Mouse (Mus musculus) ovary, postnatal 14 days (tissue): ENCODE results near the gene Vstm5.
"Not testable (repeated sequence)": the region's sequence is repeated elsewhere in the genome, so short reads cannot be mapped to it uniquely, and the experiment has no call there.

Experiments
- DNase-seq: peaks from one replicate; pipeline ENCODE4 v3.0.0; 2022; ENCODE audit warnings: low spot score

Gene Vstm5

GRCm38 (mm10) chr9:15263487-15263886 is 24.6 kb downstream of the Vstm5 start:
- no peak for DNase-seq

DNA sequence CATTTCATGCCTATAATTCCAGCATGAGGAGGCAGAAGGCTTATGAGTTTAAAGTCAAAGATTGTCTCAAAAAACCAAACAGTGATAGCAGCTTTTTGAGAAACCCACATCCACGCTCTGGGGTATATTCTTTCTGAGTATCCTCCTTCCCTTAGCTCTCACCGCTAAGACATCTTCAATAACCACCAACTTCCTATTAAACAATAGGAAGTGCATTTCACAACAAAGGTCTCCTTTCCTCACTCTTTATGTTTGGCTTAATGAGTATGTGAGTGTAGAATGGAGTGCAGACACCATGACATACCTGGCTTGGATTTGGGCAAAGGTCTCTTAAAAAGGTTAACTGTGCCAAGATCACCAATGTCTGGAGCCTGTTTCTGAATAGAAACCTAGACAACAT is 35.1 kb downstream of the Vstm5 start:
- no peak for DNase-seq

DNA sequence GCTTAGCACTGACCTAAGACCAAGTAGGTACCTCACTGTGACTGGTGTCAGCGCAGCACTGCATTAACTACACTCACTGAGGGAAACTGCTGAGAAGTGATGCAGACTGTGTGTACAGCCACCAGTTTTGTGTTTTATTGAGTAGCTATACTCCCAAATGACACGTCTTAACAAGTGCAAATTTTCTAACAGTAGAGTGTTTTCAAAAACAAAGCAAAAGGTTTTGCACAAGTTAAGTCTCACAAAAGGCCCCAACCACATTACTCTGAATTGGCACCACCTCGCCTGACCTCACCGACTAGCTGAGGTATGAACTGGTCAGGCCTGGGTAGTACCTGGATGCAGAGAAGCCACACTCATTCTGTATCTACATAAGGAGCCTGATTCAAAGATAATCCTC is 38.0 kb downstream of the Vstm5 start:
- DNase-seq: no peak

DNA sequence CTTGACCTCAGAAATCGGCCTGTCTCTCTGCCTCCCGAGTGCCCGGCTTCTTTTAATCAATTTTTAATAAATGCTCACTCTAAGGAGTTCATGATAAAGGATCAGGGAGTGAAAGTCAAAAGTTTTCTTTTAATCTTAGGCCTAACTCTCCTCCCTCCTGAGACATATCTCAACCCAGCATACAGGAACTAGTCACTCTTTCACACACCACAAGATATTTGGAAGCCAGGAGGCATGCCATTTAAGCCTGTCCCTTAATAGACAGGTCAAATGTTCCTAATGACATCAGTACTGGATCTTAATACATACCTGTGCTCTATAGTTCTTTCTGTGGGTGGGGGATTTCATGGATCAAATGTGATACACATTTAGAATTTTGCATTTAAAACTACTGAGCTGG is 39.5 kb downstream of the Vstm5 start:
- no peak for DNase-seq

GRCm38 (mm10) chr9:15279139-15279648 is 40.3 kb downstream of the Vstm5 start:
- no peak for DNase-seq

DNA sequence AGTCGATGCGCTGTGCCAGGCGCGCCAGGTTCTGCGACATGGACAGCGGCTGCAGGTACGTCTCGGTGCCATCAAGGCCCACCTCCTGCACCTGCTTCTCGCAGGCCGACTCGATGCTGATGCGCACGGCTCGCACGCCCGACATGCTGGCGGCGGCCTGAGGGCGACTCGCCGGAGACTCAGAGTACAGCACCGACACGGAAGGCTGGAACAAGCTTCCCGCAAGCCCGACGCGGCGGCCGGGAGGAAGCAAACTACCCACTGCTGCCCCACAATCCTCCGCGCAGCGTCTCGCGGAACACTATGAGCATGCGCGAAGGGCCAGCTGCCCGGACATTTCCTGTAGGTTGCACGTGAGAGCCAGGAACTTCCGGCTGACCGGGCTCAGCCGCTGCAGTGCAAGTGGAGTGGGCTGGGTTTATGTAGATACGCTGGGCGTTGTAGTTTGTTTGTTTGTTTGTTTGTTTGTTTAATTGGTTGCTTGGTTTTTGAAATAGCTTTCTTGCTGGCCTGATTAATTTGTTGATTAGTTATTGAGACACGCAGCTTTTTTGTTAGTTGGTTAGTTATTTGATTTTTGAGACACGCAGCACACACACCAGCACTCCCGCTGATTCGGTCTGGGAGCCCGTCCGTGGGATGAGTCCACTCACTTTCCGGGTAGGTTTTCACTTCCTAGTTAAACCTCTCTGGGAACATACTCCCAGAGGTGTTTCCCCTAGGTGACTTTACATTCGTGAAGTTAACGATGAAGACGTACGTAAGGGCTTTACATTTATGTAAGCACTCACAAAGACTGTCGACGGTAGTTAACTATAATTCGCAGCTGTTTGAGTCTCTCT is 41.0 kb downstream of the Vstm5 start, which contains the start of gene Med17:
Gene Med17, minus strand, starts transcription at position 283 of the 842 bp plus-strand sequence.
- DNase-seq: peak; percentile 84

GRCm38 (mm10) chr9:15280491-15280879 is 41.6 kb downstream of the Vstm5 start:
- DNase-seq: no peak

DNA sequence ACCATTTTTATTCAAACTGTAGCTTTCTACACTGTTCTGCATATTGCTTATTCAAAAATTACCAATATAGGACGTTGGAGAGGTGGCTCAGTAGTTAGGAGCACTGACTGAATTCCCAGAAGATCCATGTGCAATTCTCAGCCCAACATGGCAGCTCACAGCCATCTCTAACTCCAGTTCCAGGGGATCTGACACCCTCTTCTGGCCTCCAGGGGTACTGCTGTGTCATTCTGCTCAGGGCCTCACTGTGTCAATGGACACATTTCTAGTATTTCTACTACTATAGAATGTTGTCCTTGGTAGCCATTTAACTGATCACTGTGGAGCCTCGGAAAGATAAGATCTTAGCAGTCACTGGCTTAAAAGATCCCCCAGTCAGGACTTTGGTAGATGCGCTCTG is 46.6 kb downstream of the Vstm5 start:
- no peak for DNase-seq

GRCm38 (mm10) chr9:15287846-15288245 is 49.0 kb downstream of the Vstm5 start:
- no peak for DNase-seq

DNA sequence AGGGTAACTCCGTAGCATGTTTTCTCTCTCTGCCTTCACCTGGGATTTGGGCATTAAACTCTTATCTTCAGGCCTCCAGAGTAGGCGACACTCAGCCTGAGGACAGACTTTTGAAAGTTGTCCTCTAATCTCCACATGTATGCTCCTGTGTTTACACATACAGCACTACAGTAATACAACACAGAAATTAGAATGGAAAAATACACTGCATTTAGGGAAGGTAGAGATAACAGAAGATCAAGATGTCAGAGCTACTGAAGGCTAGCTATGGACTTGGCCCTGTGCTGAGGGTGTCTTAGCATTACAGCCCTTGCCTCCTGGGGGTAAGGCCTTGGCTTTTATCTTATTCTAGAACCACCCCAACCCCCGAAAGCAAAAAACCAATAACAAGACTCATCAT is 49.6 kb downstream of the Vstm5 start:
- no peak for DNase-seq

GRCm38 (mm10) chr9:15289251-15289650 is 50.4 kb downstream of the Vstm5 start:
- DNase-seq: no peak

DNA sequence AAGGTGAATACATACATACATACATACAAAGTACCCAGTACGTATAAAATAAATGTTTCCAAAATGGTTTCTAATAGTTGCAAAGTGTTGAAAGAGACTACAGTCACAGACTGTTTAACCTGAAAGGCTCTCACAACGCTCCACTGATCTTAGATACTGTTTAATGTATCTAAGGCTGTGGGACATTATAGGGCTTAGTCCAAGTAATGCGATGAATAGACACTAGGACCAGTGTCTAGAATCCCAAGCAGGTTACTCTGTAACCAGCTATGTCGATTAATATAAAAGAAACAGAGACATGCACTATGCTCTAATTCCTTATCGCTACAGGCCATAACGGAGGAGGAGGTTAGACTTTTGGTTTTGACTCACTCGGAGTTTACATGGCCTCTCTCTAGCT is 58.3 kb downstream of the Vstm5 start:
- DNase-seq: no peak

- no peak for DNase-seq
Observed at GRCm38 (mm10) chr9:15298451-15298850, 59.6 kb downstream of the Vstm5 start.

DNA sequence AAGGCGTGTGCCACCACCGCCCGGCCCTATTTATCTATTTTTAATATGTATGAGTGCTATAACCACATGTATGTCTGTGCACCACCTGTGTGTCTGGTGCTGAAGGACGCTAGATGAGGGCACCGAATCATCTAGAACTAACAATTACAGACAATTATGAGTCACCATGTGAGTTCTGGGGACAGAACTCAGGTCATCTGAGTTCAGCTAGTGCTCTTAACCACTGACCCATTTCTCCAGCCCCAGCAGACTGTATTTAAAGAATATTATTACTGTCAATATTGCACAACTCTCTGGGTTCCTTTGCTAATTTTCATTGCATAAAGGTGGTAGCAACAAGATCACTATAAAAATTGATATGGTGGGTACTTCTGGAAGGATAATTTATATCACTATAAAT is 61.2 kb downstream of the Vstm5 start:
- DNase-seq: no peak

- no peak for DNase-seq
Observed at GRCm38 (mm10) chr9:15301399-15301798, 62.6 kb downstream of the Vstm5 start.

GRCm38 (mm10) chr9:15302006-15302405 is 63.2 kb downstream of the Vstm5 start:
- DNase-seq: not testable (repeated sequence)

GRCm38 (mm10) chr9:15302881-15303280 is 64.0 kb downstream of the Vstm5 start:
- DNase-seq: no peak

DNA sequence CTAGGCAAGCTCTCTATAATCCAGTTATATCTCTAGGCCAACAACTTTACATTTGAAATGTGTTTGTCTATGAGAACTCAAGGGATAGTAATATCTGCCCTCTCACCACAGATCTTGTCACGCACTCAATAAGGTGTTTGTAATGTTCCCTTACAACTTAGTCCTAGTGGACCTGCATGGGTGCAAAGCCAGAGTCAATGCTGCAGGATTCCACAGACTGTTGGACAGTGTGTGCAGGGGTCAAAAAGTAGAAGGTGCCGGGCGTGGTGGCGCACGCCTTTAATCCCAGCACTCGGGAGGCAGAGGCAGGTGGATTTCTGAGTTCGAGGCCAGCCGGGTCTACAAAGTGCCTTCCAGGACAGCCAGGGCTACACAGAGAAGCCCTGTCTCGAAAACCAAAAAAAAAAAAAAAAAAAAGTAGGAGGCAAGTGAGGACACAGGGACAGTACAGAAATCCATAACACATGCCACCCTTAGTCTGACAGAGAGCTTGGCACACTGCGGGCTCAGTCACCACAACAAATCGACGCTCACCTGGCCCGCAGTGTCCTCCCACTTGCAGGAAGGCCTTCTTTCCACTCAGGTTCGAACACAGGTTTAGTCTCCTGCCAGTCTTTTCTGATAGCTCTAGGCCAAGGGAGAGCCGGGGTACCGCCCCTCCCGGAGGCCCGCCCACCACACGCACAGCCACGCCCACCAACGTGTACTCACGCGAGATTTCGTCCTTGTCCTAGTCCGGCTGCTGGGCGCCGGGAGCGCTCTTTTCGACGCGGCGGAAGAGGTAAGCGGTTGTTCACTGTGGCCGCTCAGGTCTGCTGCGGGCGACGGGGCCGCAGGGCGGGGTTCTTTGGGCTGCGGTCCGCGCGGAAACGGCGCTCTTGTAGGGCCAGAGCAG is 66.9 kb downstream of the Vstm5 start, which contains the start of gene Taf1d:
Gene Taf1d, plus strand, starts transcription at position 712 of the 895 bp plus-strand sequence.
- peak; percentile 99 for DNase-seq

- DNase-seq: no peak
Observed at GRCm38 (mm10) chr9:15306398-15307119, 67.7 kb downstream of the Vstm5 start, which contains the start of gene 4931406C07Rik. TSS of gene 4931406C07Rik (minus strand) at chr9:15306448.

- no peak for DNase-seq
Observed at GRCm38 (mm10) chr9:15307257-15307656, 68.4 kb downstream of the Vstm5 start.

- DNase-seq: no peak
Observed at GRCm38 (mm10) chr9:15308254-15308653, 69.4 kb downstream of the Vstm5 start.
